Mouse (Mus musculus): ENCODE measurements at regions not wholly inside any gene's neighbourhood (a gene's known extent, or its start where the extent isn't known, plus 50 kb on each side); places are given as distances from the start of the nearest gene placed in this dataset.
A peak's percentile ranks its signal among the peaks of the same experiment; 100 is the strongest.
"Not testable (repeated sequence)": the region's sequence is repeated elsewhere in the genome, so short reads cannot be mapped to it uniquely, and the experiment has no call there.

- H3K4me1 ChIP-seq (ENCODE audit: control insufficient read depth, insufficient read depth, low read length); H3K4me3 ChIP-seq (ENCODE audit: insufficient read depth, low read length); H3K27ac ChIP-seq (ENCODE audit: insufficient read depth, low read length): not testable (repeated sequence)
These were observed 63.2 kb downstream of the Hlx start for GRCm38 (mm10) chr1:184669173-184669572.

DNA sequence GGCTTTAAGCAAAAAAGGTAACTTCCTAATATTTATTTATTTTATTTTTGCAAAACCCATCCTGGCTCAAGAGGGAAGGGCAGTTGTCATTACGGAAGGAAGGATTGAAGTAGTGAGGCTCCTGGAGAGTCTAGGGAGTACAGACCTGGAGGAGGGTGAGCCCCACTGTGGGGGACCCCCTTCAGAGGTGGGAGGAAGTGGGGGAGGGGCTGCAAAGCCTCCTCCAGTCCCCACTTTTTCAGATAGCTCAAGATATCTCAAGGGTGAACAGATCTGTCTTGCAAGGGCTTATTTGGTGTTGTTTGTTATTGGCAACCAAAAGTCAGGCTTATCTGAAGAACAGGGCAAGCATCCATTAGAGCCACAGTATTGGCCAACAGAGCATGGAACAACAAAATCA is 64.0 kb downstream of the Hlx start:
- Histone ChIP-seq H3K4me1 (ENCODE audit: control insufficient read depth, insufficient read depth, low read length) (peaks cover 9% of the 10 kb centered on the region), H3K27ac (ENCODE audit: insufficient read depth, low read length) (no peak overlapping the region), H3K4me3 (ENCODE audit: insufficient read depth, low read length) (no peak overlapping the region)
- TF ChIP-seq POLR2A (IDR thresholded peaks at IDR 0.05; ENCODE audit: low read depth, low read length) (no peak), CTCF (IDR thresholded peaks at IDR 0.05; ENCODE audit: borderline replicate concordance, insufficient read depth, low read length) (no peak)

DNA sequence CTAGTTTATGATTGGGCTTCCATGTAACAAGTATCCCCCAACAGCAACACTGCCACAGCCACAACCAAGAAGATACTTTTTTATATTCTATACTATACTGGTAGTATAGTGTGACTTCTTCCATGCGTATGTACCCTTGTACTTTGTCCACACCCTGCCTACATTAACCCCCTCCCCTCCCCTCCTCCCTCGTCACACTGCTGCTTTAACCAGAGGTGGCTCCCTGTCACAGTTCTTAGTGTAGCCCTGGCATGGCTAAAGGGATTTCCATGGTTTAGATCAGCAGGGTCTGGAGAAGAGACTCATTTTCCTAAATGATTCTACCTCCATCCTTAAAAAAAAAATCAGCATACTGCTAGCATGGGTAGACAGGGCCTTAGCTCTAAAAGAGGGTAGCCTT is 64.4 kb downstream of the Hlx start:
- Histone ChIP-seq H3K4me1 (ENCODE audit: control insufficient read depth, insufficient read depth, low read length) (peaks cover 12% of the 10 kb centered on the region), H3K4me3 (ENCODE audit: insufficient read depth, low read length) (no peak overlapping the region), H3K27ac (ENCODE audit: insufficient read depth, low read length) (no peak overlapping the region)
- TF ChIP-seq CTCF (IDR thresholded peaks at IDR 0.05; ENCODE audit: borderline replicate concordance, insufficient read depth, low read length) (no peak), POLR2A (IDR thresholded peaks at IDR 0.05; ENCODE audit: low read depth, low read length) (no peak)

- Histone ChIP-seq H3K4me1 (ENCODE audit: control insufficient read depth, insufficient read depth, low read length) (peaks cover 15% of the 10 kb centered on the region), H3K27ac (ENCODE audit: insufficient read depth, low read length) (no peak overlapping the region), H3K4me3 (ENCODE audit: insufficient read depth, low read length) (no peak overlapping the region)
- no peak for TF ChIP-seq POLR2A (IDR thresholded peaks at IDR 0.05; ENCODE audit: low read depth, low read length)
- TF ChIP-seq CTCF (IDR thresholded peaks at IDR 0.05; ENCODE audit: borderline replicate concordance, insufficient read depth, low read length): no peak
These were observed 67.2 kb downstream of the Hlx start for GRCm38 (mm10) chr1:184665243-184665642.

- TF ChIP-seq CTCF (IDR thresholded peaks at IDR 0.05; ENCODE audit: borderline replicate concordance, insufficient read depth, low read length) (no peak), POLR2A (IDR thresholded peaks at IDR 0.05; ENCODE audit: low read depth, low read length) (no peak)
- peak overlapping the region; percentile 45; the same call in 1 of the 2 replicates for H3K27ac ChIP-seq (ENCODE audit: insufficient read depth, low read length)
- H3K4me3 ChIP-seq (ENCODE audit: insufficient read depth, low read length): no peak overlapping the region
- peaks cover 15% of the 10 kb centered on the region for H3K4me1 ChIP-seq (ENCODE audit: control insufficient read depth, insufficient read depth, low read length)
These were observed 68.4 kb downstream of the Hlx start for GRCm38 (mm10) chr1:184664098-184664375.

- H3K4me3 ChIP-seq (ENCODE audit: insufficient read depth, low read length): no peak overlapping the region
- peaks cover 15% of the 10 kb centered on the region for H3K4me1 ChIP-seq (ENCODE audit: control insufficient read depth, insufficient read depth, low read length)
- TF ChIP-seq CTCF (IDR thresholded peaks at IDR 0.05; ENCODE audit: borderline replicate concordance, insufficient read depth, low read length): no peak
- TF ChIP-seq POLR2A (IDR thresholded peaks at IDR 0.05; ENCODE audit: low read depth, low read length): no peak
- H3K27ac ChIP-seq (ENCODE audit: insufficient read depth, low read length): peak overlapping the region; percentile 62; the same call in 1 of the 2 replicates
These were observed 68.9 kb downstream of the Hlx start for GRCm38 (mm10) chr1:184663300-184664097.

- no peak for TF ChIP-seq POLR2A (IDR thresholded peaks at IDR 0.05; ENCODE audit: low read depth, low read length)
- TF ChIP-seq CTCF (IDR thresholded peaks at IDR 0.05; ENCODE audit: borderline replicate concordance, insufficient read depth, low read length): no peak
- H3K4me1 ChIP-seq (ENCODE audit: control insufficient read depth, insufficient read depth, low read length): no peaks in the 10 kb centered on the region
- H3K4me3 ChIP-seq (ENCODE audit: insufficient read depth, low read length): no peak overlapping the region
- H3K27ac ChIP-seq (ENCODE audit: insufficient read depth, low read length): peak overlapping the region; percentile 85
These were observed 81.8 kb downstream of the Hlx start for GRCm38 (mm10) chr1:184650541-184651105.

DNA sequence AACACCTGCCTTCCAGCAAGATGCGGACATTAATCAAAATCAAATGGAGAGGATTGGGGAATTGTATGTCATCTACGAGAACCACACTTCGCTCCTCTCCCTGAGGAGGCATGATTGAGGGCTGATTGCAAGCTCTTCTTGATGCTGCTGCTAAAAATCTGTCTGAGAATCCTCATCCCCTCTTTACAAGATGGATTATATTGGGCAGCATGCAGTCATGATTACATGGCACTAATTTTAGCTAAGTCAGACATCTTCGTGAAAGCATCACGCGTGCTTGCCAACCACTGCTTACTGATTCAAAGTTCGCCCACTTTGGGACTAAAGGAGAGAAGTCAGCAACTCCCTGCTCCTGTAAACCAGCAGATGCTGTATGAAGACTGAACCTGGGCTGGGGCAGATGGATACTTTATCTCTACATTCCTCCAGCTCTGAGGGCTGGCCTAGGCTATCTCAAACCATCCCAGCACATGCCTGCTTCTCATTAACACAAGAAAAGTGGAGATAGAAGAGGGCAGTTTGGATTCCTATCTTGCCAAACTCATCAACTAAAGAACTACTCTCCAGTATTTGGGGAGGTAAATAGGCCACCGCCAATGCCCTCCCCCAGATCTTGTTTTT is 84.4 kb downstream of the Hlx start:
- H3K4me3 ChIP-seq (ENCODE audit: insufficient read depth, low read length): no peak overlapping the region
- no peak overlapping the region for H3K27ac ChIP-seq (ENCODE audit: insufficient read depth, low read length)
- TF ChIP-seq POLR2A (IDR thresholded peaks at IDR 0.05; ENCODE audit: low read depth, low read length) (no peak), CTCF (IDR thresholded peaks at IDR 0.05; ENCODE audit: borderline replicate concordance, insufficient read depth, low read length) (no peak)
- no peaks in the 10 kb centered on the region for H3K4me1 ChIP-seq (ENCODE audit: control insufficient read depth, insufficient read depth, low read length)

- no peaks in the 10 kb centered on the region for H3K4me1 ChIP-seq (ENCODE audit: control insufficient read depth, insufficient read depth, low read length)
- H3K27ac ChIP-seq (ENCODE audit: insufficient read depth, low read length): no peak overlapping the region
- TF ChIP-seq POLR2A (IDR thresholded peaks at IDR 0.05; ENCODE audit: low read depth, low read length) (no peak), CTCF (IDR thresholded peaks at IDR 0.05; ENCODE audit: borderline replicate concordance, insufficient read depth, low read length) (no peak)
- H3K4me3 ChIP-seq (ENCODE audit: insufficient read depth, low read length): no peak overlapping the region
These were observed 87.4 kb downstream of the Hlx start for GRCm38 (mm10) chr1:184644767-184645598.
